Mouse (Mus musculus): ENCODE measurements around the gene Ltbr. TPM values are rescaled to one million over a fixed set of nuclear protein-coding genes. Genes with fewer than 3 reads are reported as not detected.
"Not testable (repeated sequence)": the region's sequence is repeated elsewhere in the genome, so short reads cannot be mapped to it uniquely, and the experiment has no call there.

The Ltbr gene
- total RNA-seq, 1 experiment from 2014 or later = 68.7 TPM

DNA sequence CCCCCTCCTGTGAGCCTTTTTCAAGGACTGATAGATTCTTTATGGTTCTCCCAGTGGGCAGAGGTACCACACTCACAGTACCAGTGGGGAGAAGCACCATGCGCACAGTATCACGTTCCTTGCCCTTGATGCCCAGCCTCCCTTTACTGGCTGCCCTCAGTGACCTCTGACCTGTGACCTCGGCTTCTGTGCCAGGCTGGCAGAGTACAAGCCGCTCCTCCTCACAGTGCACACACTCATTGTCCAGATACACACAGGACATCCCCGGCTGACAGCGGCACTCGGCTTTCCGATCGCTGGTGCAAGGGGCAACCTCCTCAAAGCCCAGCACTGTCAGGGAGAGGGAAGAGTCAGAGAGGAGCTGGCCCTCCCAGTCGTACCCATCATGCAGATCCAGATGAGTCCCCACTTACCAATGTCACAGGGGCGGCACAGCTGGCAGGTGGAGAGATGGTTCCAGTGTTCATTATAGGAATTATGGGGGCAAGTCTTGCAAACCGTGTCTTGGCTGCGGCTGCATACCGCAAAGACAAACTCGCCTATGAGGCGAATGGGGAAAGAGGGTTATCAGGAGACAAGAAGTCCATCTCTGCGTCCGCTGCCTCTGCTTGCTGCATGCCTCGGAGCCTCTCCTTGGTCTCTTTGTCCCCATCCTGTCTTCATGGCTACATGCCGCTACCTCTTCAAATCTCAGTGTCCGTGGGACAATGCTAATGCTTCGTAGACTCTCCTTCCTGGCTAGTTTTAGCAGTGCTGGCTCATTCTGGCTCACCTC is 917 bp downstream of the Ltbr start:
- DNase-seq = peak; percentile 49

DNA sequence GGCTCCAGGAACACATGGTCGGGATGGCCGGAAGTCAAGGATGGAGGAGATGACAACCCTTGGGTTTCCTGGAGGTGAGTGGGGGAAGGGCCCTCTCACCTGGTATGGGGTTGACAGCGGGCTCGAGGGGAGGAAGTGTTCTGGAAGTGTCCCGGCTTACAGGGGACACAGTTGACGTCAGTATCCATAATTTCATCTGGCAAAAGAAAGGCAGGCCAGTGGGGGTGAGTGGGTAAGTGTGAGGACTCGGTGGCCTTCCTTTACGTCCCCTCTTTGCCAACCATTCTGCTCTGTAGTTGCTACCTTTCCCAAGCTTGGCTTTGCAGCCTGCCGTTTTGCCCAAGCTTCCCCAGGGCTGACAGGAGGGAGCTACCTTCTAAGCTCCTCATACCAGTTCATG is 1.5 kb downstream of the Ltbr start:
- no peak for DNase-seq

DNA sequence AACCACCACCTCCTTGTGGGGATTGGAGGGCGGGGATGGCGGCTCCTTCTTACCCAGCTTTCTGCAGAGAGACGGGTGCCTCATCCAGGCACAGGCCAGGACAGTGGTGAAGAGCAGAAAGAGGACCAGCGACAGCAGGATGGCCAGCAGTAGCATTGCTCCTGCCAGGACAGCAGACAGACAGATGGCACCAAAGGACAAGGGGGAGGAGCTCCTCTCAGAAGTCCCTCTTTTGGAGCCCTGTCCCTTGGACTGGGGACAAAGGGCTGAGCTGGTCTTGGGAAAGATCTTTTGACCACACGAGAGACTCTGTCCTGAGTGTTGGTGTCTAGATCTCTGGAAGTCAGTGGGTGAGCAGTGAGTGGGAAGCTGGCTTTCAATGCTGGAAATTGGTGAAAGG is 4.3 kb downstream of the Ltbr start:
- no peak for DNase-seq

DNA sequence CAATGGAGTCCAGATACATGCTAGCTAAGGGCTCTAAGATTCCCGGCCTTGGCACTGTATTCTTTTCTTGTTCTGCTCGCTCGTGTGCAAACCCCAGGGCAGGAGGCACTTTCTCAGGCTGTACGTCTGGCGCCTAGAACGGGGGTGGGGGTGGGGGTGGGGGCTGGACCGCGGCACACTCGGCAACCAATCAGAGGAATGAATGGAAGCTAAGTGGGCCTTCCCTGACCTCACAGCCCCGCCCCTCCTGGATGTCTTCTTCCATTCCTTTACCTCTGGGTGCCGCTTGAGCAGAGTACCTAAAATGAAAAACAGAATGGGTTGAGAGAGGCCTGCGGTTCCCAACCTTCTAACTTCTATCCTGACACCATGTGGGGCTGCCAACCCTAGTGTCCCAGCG is 4.8 kb downstream of the Ltbr start:
- DNase-seq = no peak

DNA sequence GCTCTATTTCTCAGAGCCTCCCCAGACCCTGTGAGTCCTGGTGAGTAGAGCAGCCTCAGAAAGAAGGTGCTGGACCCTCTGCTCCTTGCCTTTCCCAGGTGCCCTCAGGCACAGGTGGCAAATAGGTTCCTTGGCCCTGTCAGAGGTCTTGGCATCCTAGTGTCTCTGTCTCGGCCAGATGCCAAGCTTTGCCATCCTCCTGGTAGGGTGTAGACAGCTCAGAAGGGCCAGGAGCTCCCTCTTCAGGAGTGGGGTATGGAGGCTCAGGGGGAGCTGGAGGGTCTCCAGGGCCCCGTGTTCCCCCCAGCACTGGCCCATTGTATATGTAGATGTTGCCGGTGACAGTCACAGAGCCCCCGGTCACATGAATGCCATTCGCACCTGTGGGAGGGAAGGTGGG is 6.6 kb downstream of the Ltbr start:
- DNase-seq = no peak

DNA sequence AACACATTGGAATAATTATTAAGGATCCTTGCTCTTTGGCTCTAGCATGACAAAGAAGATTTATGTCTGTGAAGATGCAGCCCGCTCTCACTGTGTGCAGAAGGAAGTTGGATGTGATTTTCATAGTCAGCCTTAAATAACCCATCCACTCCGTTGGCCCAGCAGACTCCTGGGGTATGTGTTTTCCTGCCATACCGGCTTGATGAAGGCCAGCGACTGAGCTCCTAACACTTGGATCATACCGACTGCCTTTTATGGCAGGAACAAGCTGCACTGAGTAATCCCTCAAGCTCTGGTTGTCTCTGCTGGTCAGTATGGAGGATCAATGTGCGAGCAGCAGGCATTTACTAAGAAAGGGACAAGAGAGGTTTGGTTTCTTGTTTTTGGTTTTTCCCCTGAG is 8.2 kb downstream of the Ltbr start:
- DNase-seq = no peak

DNA sequence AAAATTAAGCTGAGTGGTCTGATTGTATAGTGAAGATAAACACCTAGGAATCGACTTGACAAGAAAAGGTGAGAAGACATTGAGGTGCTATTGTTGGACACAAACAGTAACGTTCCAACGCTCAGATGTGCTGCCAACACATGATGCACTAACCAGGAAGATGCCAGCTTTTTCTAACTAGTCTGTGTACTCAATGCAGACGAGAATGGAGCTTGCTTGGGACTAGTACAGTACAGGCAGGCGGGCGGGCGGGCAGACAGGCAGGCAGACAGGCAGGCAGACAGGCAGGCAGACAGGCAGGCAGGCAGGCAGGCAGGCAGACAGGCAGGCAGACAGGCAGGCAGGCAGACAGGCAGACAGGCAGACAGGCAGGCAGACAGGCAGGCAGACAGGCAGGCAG is 9.3 kb downstream of the Ltbr start:
- not testable (repeated sequence) for DNase-seq

DNA sequence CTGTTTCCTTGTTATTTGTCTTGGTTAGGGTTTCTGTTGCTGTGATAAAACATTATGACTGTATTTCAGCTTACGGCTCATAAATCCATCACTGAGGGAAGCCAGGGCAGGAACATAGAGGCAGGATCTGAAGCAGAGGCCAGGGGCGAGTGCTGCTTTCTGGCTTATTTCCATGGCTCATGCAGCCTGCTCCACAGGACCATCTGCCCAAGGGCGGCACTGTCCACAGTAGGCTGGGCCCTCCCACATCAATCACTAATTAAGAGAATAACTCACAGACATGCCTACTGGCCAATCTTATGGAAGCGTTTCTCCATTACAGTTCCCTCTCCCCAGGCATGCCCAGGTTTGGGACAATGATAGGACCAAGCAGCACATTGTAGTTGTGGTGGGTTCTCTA is 10.4 kb downstream of the Ltbr start:
- no peak for DNase-seq

DNA sequence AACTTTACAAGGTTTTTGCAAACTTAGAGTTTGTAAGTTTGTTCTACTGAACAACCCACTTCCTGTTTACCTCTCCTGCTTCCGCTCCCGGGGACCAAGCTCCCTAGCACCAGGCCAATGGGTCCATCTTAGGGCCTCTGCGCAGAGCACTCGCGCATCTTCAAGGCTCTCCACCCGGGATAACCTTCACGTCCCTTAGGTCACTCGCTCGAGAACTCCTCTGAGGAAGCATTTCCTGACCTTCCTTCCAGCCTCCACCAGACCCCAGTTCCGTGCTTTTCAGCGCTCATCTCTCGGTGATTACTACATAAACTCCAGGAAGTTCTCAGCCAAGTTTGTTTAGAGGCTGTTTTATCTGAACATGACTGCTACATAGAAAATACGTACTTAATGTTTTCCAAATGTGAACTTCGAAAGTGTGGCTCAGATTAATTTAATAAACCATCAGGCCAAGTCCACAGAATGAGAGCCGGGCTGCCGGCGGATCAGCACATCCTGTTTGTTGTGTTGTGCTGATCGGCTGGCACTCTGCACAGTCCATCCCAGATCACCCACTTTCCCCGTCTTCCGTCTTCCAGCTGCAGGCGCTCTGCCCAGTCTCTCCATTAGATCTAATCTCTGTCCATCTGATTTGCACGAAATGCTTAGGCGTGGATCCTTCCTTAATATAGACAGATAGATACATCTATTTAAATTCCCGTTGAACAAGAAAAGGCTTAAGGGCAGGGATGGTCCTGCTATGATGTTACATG is 11.3 kb downstream of the Ltbr start:
- DNase-seq = peak; percentile 36

DNA sequence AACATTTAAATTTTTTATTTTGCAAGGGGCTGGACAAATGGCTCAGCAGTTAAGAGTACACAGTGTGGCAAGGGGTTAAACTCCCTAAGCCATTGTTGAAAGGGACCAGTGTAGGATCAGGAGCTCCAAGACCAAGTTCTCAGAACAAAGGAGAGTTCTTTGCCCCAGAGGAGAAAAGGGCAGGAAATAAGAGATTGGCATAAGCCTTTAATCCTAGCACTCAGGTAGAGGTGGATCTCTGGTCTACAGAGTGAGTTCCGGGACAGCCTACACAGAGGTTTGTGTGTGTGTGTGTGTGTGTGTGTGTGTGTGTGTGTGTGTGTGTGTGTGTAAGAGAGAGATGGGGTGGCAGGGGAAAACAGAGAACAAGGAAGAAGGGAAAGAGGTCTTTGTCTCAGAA is 12.7 kb downstream of the Ltbr start:
- no peak for DNase-seq

DNA sequence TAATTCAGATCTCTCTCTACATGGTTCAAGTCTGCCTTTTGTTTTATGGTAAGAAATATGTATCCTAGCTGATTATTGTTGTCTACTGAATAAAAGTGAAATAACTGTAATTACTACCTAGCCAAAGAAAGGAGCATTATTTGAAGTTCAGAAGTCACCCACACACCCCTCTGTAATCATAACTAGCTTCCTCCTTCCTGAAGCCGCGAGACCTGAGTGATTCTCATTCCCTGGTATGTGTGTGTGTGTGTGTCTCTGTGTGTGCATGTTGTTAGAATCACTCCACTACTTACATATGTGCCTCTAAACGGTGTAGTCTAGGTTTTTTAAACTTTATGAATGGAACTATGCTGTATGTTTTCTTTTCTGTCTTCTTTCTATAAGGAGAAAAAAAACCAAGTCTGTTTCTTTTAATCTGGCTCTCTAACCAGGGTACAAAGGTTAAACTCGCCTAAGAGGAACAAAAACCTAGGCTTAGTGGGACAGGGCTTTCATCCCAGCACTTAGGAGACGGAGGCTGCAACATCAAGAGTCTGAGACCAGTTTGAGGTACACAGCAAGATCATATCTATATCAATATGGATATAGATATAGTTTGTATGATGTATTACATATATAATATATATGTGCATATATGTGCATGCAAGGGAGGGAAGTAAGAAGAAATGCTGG is 16.4 kb downstream of the Ltbr start:
- DNase-seq = no peak

DNA sequence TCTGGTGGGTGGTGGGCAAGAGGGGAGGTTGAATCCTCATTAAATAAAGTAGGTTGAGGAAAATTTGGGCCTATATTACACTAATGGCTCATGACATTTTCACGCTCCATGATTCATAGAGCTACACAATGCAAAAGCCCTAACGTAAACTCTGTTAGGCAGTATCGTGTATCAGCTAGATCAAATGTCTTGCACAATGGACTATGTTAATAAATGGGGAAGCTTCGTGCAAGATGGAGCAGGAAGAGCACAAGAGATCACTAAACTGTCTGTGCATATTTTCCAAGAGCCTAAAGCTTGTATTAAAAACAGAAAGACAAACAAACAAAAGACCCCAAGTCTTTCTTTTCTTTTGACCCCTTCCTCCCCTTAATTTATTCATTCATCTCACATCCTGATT is 19.6 kb downstream of the Ltbr start:
- DNase-seq = no peak

DNA sequence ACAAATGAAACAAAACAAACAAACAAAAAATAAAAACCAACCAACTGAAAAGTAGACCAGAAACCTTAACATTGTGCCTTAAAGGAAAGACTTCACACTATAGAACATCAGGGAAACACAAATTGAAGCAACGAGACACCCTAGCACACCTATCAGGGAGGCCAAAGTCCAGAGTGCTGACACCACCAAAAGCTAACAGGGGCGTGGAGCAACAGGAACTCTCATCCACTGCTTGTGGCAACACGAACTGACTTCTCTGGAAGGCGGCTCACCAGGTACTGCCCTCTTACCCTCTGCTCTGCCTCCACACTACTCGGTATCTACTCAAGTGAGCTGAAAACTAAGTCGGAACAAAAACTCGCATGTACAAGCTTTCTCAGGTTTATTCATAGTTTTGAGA is 21.4 kb downstream of the Ltbr start:
- DNase-seq = no peak

DNA sequence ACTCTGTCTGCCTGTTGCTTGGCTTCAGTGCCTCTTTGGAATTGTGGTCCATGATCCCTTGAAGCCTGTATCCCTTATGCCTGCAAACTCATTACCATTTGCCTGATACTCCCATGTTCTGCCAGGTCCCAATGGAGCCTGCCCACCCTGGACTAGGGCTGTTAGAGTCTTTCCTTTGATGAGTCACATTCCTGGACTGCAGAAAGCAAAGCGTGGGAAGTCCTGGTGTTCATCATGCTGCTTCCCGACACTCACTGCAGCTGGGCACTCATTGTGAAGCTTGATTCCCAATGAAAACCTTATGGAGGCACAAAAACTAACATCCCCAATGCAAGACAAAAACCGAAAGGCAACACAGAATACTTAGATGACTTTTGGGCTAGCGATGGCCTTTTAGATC is 22.4 kb downstream of the Ltbr start:
- DNase-seq = no peak

DNA sequence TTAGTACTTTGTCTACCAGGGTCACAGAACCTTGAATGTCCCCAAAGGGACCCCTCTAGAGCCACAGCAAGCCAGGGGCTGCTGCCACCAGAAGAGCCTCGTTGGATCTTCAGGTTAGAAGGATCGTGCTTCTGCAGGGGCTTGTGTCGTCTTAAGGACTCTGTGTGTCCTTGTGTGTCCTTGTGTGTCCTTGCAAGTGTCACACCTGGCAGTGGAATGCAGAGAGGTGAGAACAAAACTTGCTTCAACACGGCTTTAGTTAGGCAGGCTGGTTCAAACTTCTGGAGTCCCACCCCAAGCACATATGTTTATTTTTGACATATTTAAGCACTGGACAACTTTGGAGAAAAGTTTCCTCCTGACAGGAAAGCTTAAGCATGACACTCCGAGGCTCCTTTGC is 25.0 kb downstream of the Ltbr start:
- no peak for DNase-seq

DNA sequence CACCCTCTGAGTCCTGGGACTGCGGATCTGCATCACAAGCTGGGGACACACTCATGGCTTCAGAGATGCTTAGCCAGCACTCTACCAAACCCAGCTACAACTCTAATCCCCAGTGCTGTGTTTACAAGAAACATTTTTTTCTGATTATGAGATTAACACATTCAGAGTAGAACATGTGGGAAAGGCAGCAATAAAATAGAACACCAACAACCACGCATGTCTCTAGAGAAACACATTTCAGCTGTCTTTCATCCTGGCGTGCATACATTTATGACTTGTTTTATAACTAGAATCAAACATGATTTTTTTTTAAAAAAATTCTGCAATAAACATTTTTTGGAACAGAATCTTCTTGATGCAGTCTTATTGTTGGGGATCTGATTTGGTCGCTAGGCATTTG is 26.7 kb downstream of the Ltbr start:
- DNase-seq = no peak

DNA sequence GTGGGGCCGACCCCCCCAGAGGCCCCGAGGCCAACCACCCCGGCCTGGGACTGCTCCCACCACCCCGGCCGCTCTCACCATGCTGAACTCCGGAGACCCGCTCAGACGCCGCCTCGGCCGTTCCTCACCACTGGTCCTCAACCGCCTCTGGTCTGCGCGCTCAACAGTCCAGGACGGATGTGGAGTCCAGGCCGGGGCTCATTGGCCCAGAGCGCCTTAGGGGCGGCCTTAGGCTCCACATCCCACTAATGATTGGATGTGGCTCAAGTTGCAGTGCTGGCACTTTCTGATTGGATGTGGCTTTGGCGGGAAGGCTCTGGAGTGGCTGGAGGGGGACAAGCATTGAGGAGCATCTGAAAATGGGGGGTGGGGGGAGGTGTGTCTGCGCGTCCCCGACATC is 27.8 kb downstream of the Ltbr start, which contains the start of gene Tuba3a:
Gene Tuba3a (minus strand): TSS at position 153 of the 400 bp plus-strand sequence.
- DNase-seq = no peak

DNA sequence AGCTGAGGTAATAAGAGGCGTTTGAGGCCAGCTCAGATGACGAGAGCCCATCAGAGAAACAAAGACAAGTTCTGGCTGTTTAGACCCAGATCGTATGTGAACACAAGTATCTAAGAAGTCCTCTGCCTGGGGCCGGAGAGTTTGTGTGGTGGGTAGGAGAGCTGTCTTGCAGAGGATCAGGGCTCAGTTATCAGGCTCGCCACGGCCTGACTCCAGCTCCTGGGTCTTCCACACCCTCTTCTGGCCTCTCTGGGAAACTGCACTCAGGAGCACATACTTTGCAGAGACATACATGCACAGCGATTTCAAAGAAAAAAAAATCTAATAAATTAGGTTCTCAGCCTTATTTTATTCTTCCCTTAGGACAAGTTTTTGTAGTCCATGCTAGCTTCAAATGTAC is 28.9 kb downstream of the Ltbr start:
- DNase-seq = no peak

DNA sequence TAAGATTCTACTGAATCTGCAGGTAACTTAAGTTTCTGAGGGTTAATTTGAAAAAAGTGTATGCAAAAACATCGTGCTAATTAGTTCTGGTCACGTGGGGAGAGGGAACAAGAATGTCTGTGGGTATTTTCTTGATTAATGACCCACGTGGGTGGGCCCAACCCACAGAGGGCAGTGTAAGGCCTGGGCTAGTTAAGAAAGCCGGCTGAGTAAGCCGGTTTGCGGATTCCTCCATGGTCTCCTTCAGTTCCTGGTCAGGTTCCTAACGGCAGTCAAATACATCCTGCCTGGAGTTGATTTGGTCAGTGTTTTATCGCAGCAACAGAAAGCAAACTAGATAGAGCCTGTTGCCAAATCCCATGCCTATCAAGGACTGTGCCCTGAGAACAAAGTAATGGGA is 29.4 kb downstream of the Ltbr start:
- no peak for DNase-seq

DNA sequence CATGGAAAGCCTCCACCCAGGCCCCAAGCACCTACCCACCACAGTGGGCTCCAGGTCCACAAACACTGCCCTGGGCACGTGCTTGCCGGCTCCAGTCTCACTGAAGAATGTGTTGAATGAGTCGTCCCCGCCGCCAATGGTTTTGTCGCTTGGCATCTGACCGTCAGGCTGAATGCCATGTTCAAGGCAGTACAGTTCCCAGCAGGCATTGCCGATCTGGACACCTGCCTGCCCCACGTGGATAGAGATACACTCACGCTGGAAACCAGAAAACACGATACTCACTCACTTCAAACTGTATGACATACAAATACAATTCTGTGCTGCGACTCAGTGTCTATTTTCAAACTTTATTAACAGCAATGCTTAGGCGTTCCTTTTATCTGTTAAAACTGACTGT is 31.0 kb downstream of the Ltbr start:
- not testable (repeated sequence) for DNase-seq

DNA sequence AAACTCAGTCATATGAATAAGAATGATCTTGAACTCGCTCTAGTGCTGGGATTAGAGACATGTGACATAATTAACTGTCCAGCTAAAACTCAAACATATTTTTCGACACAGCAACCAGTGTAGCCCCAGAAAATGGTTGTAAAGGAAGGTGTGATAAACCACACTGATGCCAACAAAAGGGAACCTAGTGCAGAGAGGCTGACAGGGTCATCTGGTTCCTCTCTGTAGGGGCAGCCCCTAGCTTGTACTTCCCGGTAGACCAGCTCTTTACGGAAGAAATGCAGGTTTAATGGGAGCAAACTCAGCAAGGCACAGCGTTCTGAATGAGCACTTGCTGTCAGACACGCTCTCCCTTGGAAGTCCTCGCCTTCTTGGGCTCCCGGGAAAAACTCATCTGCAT is 34.0 kb downstream of the Ltbr start:
- DNase-seq = no peak

DNA sequence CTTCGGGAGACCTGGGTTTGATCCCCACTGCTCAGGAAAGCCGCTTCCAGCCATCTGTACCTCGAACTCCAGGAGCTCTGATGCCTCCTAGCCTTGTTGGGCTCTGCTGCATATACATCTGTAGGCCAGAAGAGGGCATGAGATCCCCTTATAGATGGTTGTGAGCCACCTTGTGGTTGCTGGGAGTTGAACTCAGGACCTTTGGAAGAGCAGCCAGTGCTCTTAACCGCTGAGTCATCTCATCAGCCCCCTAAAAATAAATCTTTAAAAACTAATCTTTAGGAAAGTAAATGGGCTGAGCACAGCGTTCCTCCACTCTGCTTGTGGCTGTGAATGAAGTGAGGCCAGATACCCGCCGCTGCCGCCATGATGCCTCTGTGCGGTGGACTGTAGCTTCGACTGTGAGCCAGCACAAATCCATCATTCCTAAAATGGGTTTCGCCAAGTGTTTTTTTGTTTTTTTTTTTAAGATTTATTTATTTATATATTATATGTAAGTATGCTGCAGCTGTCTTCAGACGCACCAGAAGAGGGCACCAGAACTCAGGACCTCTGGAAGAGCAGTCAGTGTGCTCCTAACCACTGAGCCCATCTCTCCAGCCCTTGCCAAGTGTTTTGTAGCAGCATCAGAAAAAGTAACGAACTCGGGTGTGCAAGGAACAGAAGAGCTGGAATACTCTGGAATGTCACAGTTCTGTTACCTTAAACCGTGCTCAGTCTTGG is 38.7 kb downstream of the Ltbr start:
- DNase-seq = peak; percentile 64
